Mouse (Mus musculus) heart, postnatal 0 days (tissue): ENCODE data around the gene Mast4. TPM values are rescaled to one million over a fixed set of nuclear protein-coding genes. Genes with fewer than 3 reads are reported as not detected.

Experiments
- ATAC-seq: fragments of 200-750 bp; cut with Nextera tagmentation; 2 replicates; pipeline ENCODE4 v1.8.0; 2017; ENCODE audit warnings: low read depth, moderate number of reproducible peaks, moderate library complexity; ENCODE audit not compliant: insufficient read depth
- DNase-seq: peaks from one replicate; pipeline ENCODE4 v3.0.0-alpha.2; 2016; ENCODE audit warnings: low spot score
- H3K27ac ChIP-seq: fragments of 300-500 bp; sonication (generic); 2 replicates; pipeline ENCODE4 v1.5.1; 2014; ENCODE audit warnings: low read depth, mild to moderate bottlenecking
- H3K27me3 ChIP-seq: fragments of 300-500 bp; sonication (generic); 2 replicates; pipeline ENCODE4 v1.6.1; 2014; ENCODE audit warnings: low read length, mixed read lengths; ENCODE audit not compliant: control insufficient read depth, insufficient read depth
- H3K36me3 ChIP-seq: fragments of 300-500 bp; sonication (generic); replicated peaks from 2 replicates; pipeline ENCODE4 v1.6.1; 2014; ENCODE audit warnings: low read length, mixed read lengths; ENCODE audit not compliant: control insufficient read depth, insufficient read depth
- H3K4me1 ChIP-seq: fragments of 300-500 bp; sonication (generic); 2 replicates; pipeline ENCODE4 v1.6.1; 2014; ENCODE audit warnings: antibody characterized with exemption; ENCODE audit not compliant: control insufficient read depth, insufficient read depth
- H3K4me2 ChIP-seq: fragments of 300-500 bp; sonication (generic); 2 replicates; pipeline ENCODE4 v1.6.1; 2014; ENCODE audit warnings: low read depth, mild to moderate bottlenecking, low read length, moderate library complexity
- H3K4me3 ChIP-seq: fragments of 300-500 bp; sonication (generic); 2 replicates; pipeline ENCODE4 v1.5.1; 2014; ENCODE audit warnings: low read depth, low read length
- H3K9ac ChIP-seq: fragments of 300-500 bp; sonication (generic); replicated peaks from 2 replicates; pipeline ENCODE4 v1.6.1; 2014; ENCODE audit warnings: low read depth, low read length, mixed read lengths
- H3K9me3 ChIP-seq: fragments of 300-500 bp; sonication (generic); replicated peaks from 2 replicates; pipeline ENCODE4 v1.6.1; 2016; ENCODE audit warnings: low read length; ENCODE audit not compliant: control insufficient read depth
- CTCF ChIP-seq: IDR thresholded peaks from 2 replicates; pipeline ENCODE4 v1.5.1; 2016; ENCODE audit warnings: antibody characterized with exemption, control low read depth, low read depth
- EP300 ChIP-seq: IDR thresholded peaks from 2 replicates; pipeline ENCODE4 v1.6.1; 2016; ENCODE audit warnings: antibody characterized with exemption, low read depth
- WGBS: fragments of 180-500 bp; shearing (Covaris S2); extraction: QIAGEN DNeasy Blood & Tissue Kit; methylation state at CpG from one replicate; pipeline ENCODE4 v1.1.7; 2014; 5-methylcytosine and 5-hydroxymethylcytosine counted together
- polyA plus RNA-seq: library from polyadenylated mRNA; unstranded; fragments of >200 nt; fragmentation: Nextera tagmentation; extraction: Ambion mirVana; gene quantifications from 2 replicates; pipeline ENCODE4 v1.2.1, GENCODE M21; 2015
- total RNA-seq: library from RNA; depleted of rRNA; stranded (reverse); fragments of >200 nt; gene quantifications from 2 replicates; pipeline ENCODE4 v1.2.3, GENCODE M21; 2014; ENCODE audit warnings: low replicate concordance

Gene Mast4
- total and polyA plus RNA-seq, 2 experiments from 2014 or later, result 26.7 to 35.5 TPM

GRCm38 (mm10) chr13:102746803-102747561, 587.3 kb downstream of the Mast4 start:
- DNase-seq (no peak), ATAC-seq (no peak)
- Histone ChIP-seq H3K27ac (no peak overlapping the region), H3K27me3 (no peaks in the 10 kb centered on the region), H3K4me1 (no peaks in the 10 kb centered on the region), H3K9ac (no peak overlapping the region), H3K4me3 (no peak overlapping the region), H3K36me3 (peaks cover 74% of the 10 kb centered on the region), H3K9me3 (no peaks in the 10 kb centered on the region), H3K4me2 (no peak overlapping the region)
- WGBS, result 82% methylated on average over 17 of the region's 17 CpGs
- TF ChIP-seq CTCF, result no peak
- TF ChIP-seq EP300, result no peak

GRCm38 (mm10) chr13:102745626-102746342, 588.5 kb downstream of the Mast4 start:
- DNase-seq (no peak), ATAC-seq (no peak)
- Histone ChIP-seq H3K36me3 (peaks cover 76% of the 10 kb centered on the region), H3K4me3 (no peak overlapping the region), H3K4me1 (no peaks in the 10 kb centered on the region), H3K9me3 (no peaks in the 10 kb centered on the region), H3K27me3 (no peaks in the 10 kb centered on the region), H3K27ac (no peak overlapping the region), H3K9ac (no peak overlapping the region), H3K4me2 (no peak overlapping the region)
- TF ChIP-seq CTCF, result no peak
- TF ChIP-seq EP300, result no peak
- WGBS, result 81% methylated on average over 9 of the region's 9 CpGs

- TF ChIP-seq EP300 (no peak), CTCF (no peak)
- Histone ChIP-seq H3K4me2 (no peak overlapping the region), H3K9ac (no peak overlapping the region), H3K4me1 (no peaks in the 10 kb centered on the region), H3K36me3 (peaks cover 76% of the 10 kb centered on the region), H3K27me3 (no peaks in the 10 kb centered on the region), H3K4me3 (no peak overlapping the region), H3K27ac (no peak overlapping the region), H3K9me3 (no peaks in the 10 kb centered on the region)
- no peak for DNase-seq
- no peak for ATAC-seq
- 90% methylated on average over 3 of the region's 3 CpGs for WGBS
These were observed 589.1 kb downstream of the Mast4 start for GRCm38 (mm10) chr13:102745270-102745600.

- Histone ChIP-seq H3K27ac (no peak overlapping the region), H3K27me3 (no peaks in the 10 kb centered on the region), H3K4me2 (no peak overlapping the region), H3K9ac (no peak overlapping the region), H3K4me1 (no peaks in the 10 kb centered on the region), H3K9me3 (no peaks in the 10 kb centered on the region), H3K36me3 (peaks cover 76% of the 10 kb centered on the region), H3K4me3 (no peak overlapping the region)
- WGBS, result 67% methylated on average over 9 of the region's 9 CpGs
- TF ChIP-seq EP300 (no peak), CTCF (peak; percentile 84)
- ATAC-seq, result no peak; the same call in 1 of the 2 replicates
- DNase-seq, result peak; percentile 61
These were observed 589.6 kb downstream of the Mast4 start for GRCm38 (mm10) chr13:102744481-102745269.

GRCm38 (mm10) chr13:102739720-102740535, 594.4 kb downstream of the Mast4 start:
- no peak overlapping the region for H3K4me2 ChIP-seq
- TF ChIP-seq CTCF, result no peak
- no peak for TF ChIP-seq EP300
- no peaks in the 10 kb centered on the region for H3K9me3 ChIP-seq
- DNase-seq (no peak), ATAC-seq (no peak)
- no peak overlapping the region for H3K9ac ChIP-seq
- no peak overlapping the region for H3K4me3 ChIP-seq
- H3K27ac ChIP-seq, result no peak overlapping the region
- H3K36me3 ChIP-seq, result peaks cover 96% of the 10 kb centered on the region
- 78% methylated on average over 13 of the region's 13 CpGs for WGBS
- no peaks in the 10 kb centered on the region for H3K4me1 ChIP-seq
- H3K27me3 ChIP-seq, result no peaks in the 10 kb centered on the region
